In genomic region chr7:143631503-143631902, GRCm38 (mm10) we compare ENCODE assay signal across 29 mouse cellular contexts. TPM values are rescaled to one million over a fixed set of nuclear protein-coding genes. Genes with fewer than 3 reads are reported as not detected.
DNase-seq lines count a peak whose midpoint lies in the region; ATAC-seq and TF ChIP-seq lines count a peak whose summit lies in the region.
"Had no signal": no experiment of that assay in that cellular context is flagged by ENCODE, and none has a peak within 500 bp of the region (broad histone marks: within the 10 kb centered on the region; RNA-seq: fewer than 3 reads in every experiment).

No protein-coding gene starts in this region.

- POLR2A ChIA-PET in Patski (lab: Charles Lee), result interaction anchor here (0.5 kb wide), 1 partner anchor 171 kb away, joined by 4 read pairs; no protein-coding TSS in a partner anchor

- peak; percentile 54 for ATAC-seq in Patski
- peak; percentile 59 for ATAC-seq in granulocyte monocyte progenitor cell, adult 5-6 weeks (replicated peaks; ENCODE audit: poor library complexity, severe bottlenecking)
- ATAC-seq in activated CD4-positive, CD25-positive, alpha-beta regulatory T cell, adult 4 months, result no peak
- ATAC-seq: CD4-positive, CD25-positive, alpha-beta regulatory T cell, adult 4 months; forebrain, embryonic 13.5 days; forebrain, embryonic 16.5 days; intestine, embryonic 15.5 days had no signal

- in situ Hi-C loops in Patski (cut with MboI; ENCODE audit: low pct_unique_long_range_greater_than_20kb), result loop anchor here (5.0 kb wide), 1 partner anchor 36 kb away; no protein-coding TSS in a partner anchor

- H3K27me3 ChIP-seq in C2C12 (ENCODE audit: control insufficient read depth, insufficient read depth, insufficient read length), result no peaks in the 10 kb centered on the region
- H3K27me3 ChIP-seq in Patski, result no peaks in the 10 kb centered on the region
- H3K27me3 ChIP-seq: embryonic facial prominence, embryonic 12.5 days; embryonic facial prominence, embryonic 15.5 days; forebrain, embryonic 13.5 days; heart, embryonic 13.5 days; hindbrain, embryonic 12.5 days; hindbrain, embryonic 15.5 days; intestine, embryonic 15.5 days had no signal

- no peaks in the 10 kb centered on the region for H3K79me3 ChIP-seq in C2C12 (ENCODE audit: low read depth)

- H3K4me3 ChIP-seq in C2C12 (ENCODE audit: insufficient read depth, poor library complexity, severe bottlenecking), result no peak overlapping the region
- H3K4me3 ChIP-seq: embryonic facial prominence, embryonic 12.5 days; embryonic facial prominence, embryonic 15.5 days; forebrain, embryonic 10.5 days; forebrain, embryonic 13.5 days; gastrocnemius, adult 2 months; heart, embryonic 13.5 days; hindbrain, embryonic 12.5 days; hindbrain, embryonic 15.5 days; intestine, embryonic 15.5 days had no signal

- DNase-seq in Patski (ENCODE audit: low read depth, low spot score), result no peak
- DNase-seq in frontal cortex, postnatal 10 days (ENCODE audit: low spot score in 2 of 2), result no peak
- no peak for DNase-seq in cerebellum, postnatal 4 days (ENCODE audit: low spot score in 2 of 2)
- DNase-seq in ovary, adult 18-20 months (ENCODE audit: low spot score), result no peak
- DNase-seq: adrenal gland, adult 8-10 months; adrenal gland, postnatal 25 days; B cell, adult 2 months; cerebellum, adult 18-20 months; cerebellum, adult 9-10 months; cerebellum, postnatal 14 days; gastrocnemius, adult 2 months; gastrocnemius, postnatal 14 days; heart, adult 18-20 months; kidney, adult 11 months; kidney, adult 8-10 months had no signal

- no peaks in the 10 kb centered on the region for H3K36me3 ChIP-seq in C2C12 (ENCODE audit: control insufficient read depth, insufficient read depth)
- H3K36me3 ChIP-seq: embryonic facial prominence, embryonic 12.5 days; embryonic facial prominence, embryonic 15.5 days; forebrain, embryonic 10.5 days; heart, embryonic 13.5 days; hindbrain, embryonic 12.5 days; hindbrain, embryonic 15.5 days; intestine, embryonic 15.5 days had no signal

- TF ChIP-seq CTCF in C2C12 (IDR thresholded peaks at IDR 0.05; ENCODE audit: control insufficient read depth, insufficient read depth, insufficient read length) (no peak), Patski (IDR thresholded peaks at IDR 0.05) (no peak)

- CTCF ChIA-PET in Patski (lab: Charles Lee), result no interaction called here

- no peak overlapping the region for H3ac ChIP-seq in C2C12 (ENCODE audit: control insufficient read depth, insufficient read length, low read depth)

- H3K79me2 ChIP-seq in C2C12 (ENCODE audit: control insufficient read depth, insufficient read depth), result no peaks in the 10 kb centered on the region

TF ChIP-seq in C2C12, 6 proteins besides CTCF, POLR2A, EP300 and RAD21:
- TF ChIP-seq FOSL1 (IDR thresholded peaks at IDR 0.05; ENCODE audit: insufficient read depth, low read length, poor library complexity, severe bottlenecking), result peak; percentile 48
- no peak for TF ChIP-seq MYOD1 (IDR thresholded peaks at IDR 0.05; ENCODE audit: control insufficient read depth, insufficient read length, low read depth)
- TF ChIP-seq CEBPB (IDR thresholded peaks at IDR 0.05; ENCODE audit: low read depth), result peak; percentile 82
- no peak for TF ChIP-seq USF1 (IDR thresholded peaks at IDR 0.05; ENCODE audit: low read depth)
- no peak for TF ChIP-seq MAX (IDR thresholded peaks at IDR 0.05)
- no peak for TF ChIP-seq MYOG (IDR thresholded peaks at IDR 0.05; ENCODE audit: control insufficient read depth, extremely low read depth, insufficient read length)

RNA-seq across cellular contexts. Expression of gene Tnfrsf26, which starts 3.0 kb away (rescaled TPM):
- polyA plus RNA-seq in C2C12 (2012; fragmentation: generic; extraction: Trizol) (0.04 TPM), Patski (2021) (0.06 TPM)
- 8.3 and 13.3 TPM in 2 replicates for total RNA-seq in granulocyte monocyte progenitor cell, adult 5-6 weeks (2014; fragmentation: Nextera tagmentation)
- 20.4 and 22.5 TPM in 2 replicates for total RNA-seq in granulocyte monocyte progenitor cell, adult 5-6 weeks (2017)
- 100 to 1,000 TPM in 1 of 2 experiments, 10 to 100 TPM in 1; 96.1 to 107 TPM for polyA plus RNA-seq in activated CD4-positive, CD25-positive, alpha-beta regulatory T cell, adult 4 months (2017; shearing (Covaris generic))
- polyA plus RNA-seq: forebrain, embryonic 16.5 days had no signal

RNA-seq across cellular contexts. Expression of gene Tnfrsf22, which starts 18.0 kb away (rescaled TPM):
- polyA plus RNA-seq in C2C12 (2012; fragmentation: generic; extraction: Trizol) (12.2 TPM), Patski (2021) (39.1 TPM)
- 6.1 and 9.0 TPM in 2 replicates for total RNA-seq in granulocyte monocyte progenitor cell, adult 5-6 weeks (2014; fragmentation: Nextera tagmentation)
- 4.2 and 5.2 TPM in 2 replicates for total RNA-seq in granulocyte monocyte progenitor cell, adult 5-6 weeks (2017)
- polyA plus RNA-seq in activated CD4-positive, CD25-positive, alpha-beta regulatory T cell, adult 4 months (2017; shearing (Covaris generic)), result 10 to 100 TPM; 14.7 to 16.2 TPM

RNA-seq across cellular contexts. Expression of gene Cars, which starts 31.6 kb away (rescaled TPM):
- 137 TPM for polyA plus RNA-seq in C2C12 (2012; fragmentation: generic; extraction: Trizol)
- 81.5 TPM for polyA plus RNA-seq in Patski (2021)
- 34.0 and 35.5 TPM in 2 replicates for total RNA-seq in granulocyte monocyte progenitor cell, adult 5-6 weeks (2014; fragmentation: Nextera tagmentation)
- 51.9 and 58.2 TPM in 2 replicates for total RNA-seq in granulocyte monocyte progenitor cell, adult 5-6 weeks (2017)
- polyA plus RNA-seq in activated CD4-positive, CD25-positive, alpha-beta regulatory T cell, adult 4 months (2017; shearing (Covaris generic)), result 10 to 100 TPM; 26.1 to 30.4 TPM

RNA-seq across cellular contexts. Expression of gene Tnfrsf23, which starts 54.2 kb away (rescaled TPM):
- polyA plus RNA-seq in C2C12 (2012; fragmentation: generic; extraction: Trizol) (16.7 TPM), Patski (2021) (20.6 TPM)
- total RNA-seq in granulocyte monocyte progenitor cell, adult 5-6 weeks (2014; fragmentation: Nextera tagmentation), result 1.2 and 2.8 TPM in 2 replicates
- total RNA-seq in granulocyte monocyte progenitor cell, adult 5-6 weeks (2017), result 0.72 and 1.7 TPM in 2 replicates
- polyA plus RNA-seq in activated CD4-positive, CD25-positive, alpha-beta regulatory T cell, adult 4 months (2017; shearing (Covaris generic)), result 1 to 10 TPM; 2.1 to 3.3 TPM
- total RNA-seq: common myeloid progenitor, adult 5-6 weeks had no signal

Comparison
In these comparisons a context has a peak if more than half of its experiments do, and no peak if none do; other contexts are left out.
1. RNA of gene Tnfrsf26, which starts 3.0 kb away (polyA plus RNA-seq): 96.1 to 107 TPM in activated CD4-positive, CD25-positive, alpha-beta regulatory T cell, adult 4 months; 0.06 TPM in Patski (single experiment) and 0.04 TPM in C2C12 (single experiment); every median in the first group is over 10 times any median in the second.